Mouse (Mus musculus) G1E (cell line): Measurements from ENCODE around the gene Myoz1.

Source experiments
- CTCF ChIP-seq: IDR thresholded peaks from 2 replicates; pipeline ENCODE4 v1.5.1; 2012; ENCODE audit warnings: low read depth, low read length, inconsistent platforms, mixed read lengths
- GATA1 ChIP-seq: IDR thresholded peaks from 2 replicates; pipeline ENCODE4 v1.6.1; 2012; ENCODE audit warnings: borderline replicate concordance, low read length, inconsistent platforms, mixed read lengths
- GATA2 ChIP-seq: IDR thresholded peaks from 2 replicates; pipeline ENCODE4 v1.6.1; 2012; ENCODE audit warnings: low read depth, low read length, inconsistent platforms, borderline replicate concordance
- POLR2AphosphoS5 ChIP-seq: IDR thresholded peaks from 2 replicates; pipeline ENCODE4 v1.6.1; 2012; ENCODE audit warnings: low read depth, low read length, inconsistent platforms; ENCODE audit not compliant: insufficient replicate concordance
- TAL1 ChIP-seq: conservative IDR thresholded peaks from 2 replicates; pipeline ENCODE4 v1.6.1; 2012; ENCODE audit warnings: low read depth, low read length, inconsistent platforms, mixed read lengths

GRCm38 (mm10) chr14:20616421-20616820 is 39.9 kb downstream of the Myoz1 start:
- no peak for TF ChIP-seq CTCF
- no peak for TF ChIP-seq POLR2AphosphoS5
- TF ChIP-seq GATA2 = no peak
- TF ChIP-seq GATA1 = no peak
- TF ChIP-seq TAL1 = no peak
